Mouse (Mus musculus) layer of hippocampus, adult 9-11 months (tissue): ENCODE measurements at regions not wholly inside any gene's neighbourhood (a gene's known extent, or its start where the extent isn't known, plus 50 kb on each side); places are given as distances from the start of the nearest gene placed in this dataset.

ENCODE experiments used
- DNase-seq: peaks from one replicate; pipeline ENCODE4 v3.0.0; 2022

DNA sequence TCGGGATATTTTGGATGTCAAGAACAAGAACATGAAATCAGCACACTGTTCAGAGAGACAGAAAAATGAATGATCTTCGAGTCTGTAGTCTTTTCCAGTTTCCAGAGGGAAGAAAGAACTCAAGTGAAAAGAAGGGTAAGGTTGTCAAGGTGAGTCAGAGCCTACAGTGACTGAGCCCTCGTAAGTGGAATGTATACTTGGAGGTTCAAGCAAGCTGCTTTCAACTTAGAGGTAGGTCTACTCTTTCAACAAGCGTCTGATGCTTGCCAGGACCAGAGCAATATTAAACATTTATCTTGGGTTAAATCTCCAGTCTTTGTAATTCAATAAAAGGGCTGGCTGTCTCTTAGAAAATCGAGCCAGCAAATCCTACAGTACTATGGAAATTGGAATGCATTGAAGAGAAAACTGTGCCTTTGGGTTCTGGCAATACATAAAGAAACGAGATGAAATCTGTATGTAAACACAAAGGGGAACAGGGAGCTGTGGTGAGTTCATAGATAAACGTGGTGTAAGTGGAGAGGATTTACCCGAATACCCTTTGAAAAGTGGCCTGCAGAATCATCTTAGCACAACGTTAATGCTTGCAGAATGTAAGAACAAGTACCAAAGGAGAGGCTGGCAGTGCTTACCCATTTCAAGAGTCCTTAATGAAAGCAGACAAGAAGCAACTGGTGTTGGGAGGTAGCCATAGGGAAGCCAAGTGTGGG lies 82.2 kb upstream of the Dcn start:
- DNase-seq = no peak

DNA sequence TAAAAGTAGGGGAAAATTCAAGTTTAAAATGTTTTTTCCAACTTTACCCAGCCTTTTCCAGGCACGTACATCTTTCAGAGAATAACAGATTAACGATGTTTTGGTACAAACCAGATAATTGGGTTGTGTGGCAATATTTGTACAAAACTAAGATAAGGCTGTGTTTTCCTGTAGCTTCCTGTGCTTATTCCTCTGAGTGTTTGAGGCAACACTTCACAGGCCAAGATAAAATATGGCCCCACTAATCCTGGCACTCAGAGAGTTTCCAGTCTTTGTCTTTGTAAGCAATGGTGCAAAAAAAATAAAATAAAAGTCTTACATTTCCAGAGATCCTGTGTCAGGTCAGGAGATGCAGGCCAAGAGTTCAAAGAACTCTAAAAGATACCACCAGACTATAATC lies 81.5 kb upstream of the Dcn start:
- DNase-seq = no peak

DNA sequence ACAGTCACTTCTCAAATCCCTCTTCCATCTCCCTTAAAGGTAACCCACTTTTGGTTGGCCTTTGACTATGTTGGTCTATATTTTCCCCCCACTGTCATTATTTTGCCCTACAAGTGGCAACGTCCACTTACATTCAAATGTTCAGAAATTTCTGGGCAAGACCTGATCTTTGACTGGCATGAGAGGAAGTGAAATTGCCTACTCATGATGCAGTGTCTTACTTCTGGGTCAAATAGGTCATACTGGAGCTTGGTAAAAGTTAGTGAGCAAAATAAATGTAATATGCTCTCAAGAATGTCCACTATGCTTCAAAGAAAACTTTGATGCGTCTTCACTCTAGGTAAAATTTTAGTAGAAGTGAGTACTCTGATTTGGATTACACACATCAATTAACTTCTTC lies 76.9 kb upstream of the Dcn start:
- DNase-seq = no peak

DNA sequence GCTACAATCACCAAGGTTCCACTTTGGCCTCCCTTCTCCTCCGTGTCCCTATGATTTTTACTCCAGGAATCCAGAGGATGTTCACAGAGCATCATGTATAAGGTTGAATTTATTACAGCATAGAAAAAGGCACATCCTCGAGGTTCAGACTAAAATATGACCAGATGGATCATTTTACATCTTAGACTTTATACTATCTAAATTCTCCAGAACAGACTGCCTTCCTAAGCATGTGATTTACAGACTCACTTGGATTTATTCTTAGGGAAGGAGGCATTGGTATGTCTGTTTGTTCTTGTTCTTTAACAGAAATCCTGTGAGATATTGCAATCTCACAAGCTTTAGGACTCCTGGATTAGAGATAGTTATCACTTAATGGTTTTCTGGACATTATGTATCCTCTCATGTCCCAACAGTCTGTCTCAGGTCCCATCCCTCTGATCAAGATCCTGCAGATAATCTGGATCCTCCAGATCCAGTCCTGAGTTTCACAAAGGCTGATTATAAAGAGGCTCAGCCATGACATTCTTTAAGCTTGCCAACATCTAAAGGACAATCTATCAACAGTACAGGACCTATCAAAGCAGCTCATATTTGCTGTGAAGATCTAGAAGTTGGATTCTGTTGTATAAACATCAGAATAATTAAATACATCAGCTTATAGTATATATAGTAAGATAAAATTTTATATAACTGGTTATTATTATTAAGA lies 75.2 kb upstream of the Dcn start:
- DNase-seq = no peak

DNA sequence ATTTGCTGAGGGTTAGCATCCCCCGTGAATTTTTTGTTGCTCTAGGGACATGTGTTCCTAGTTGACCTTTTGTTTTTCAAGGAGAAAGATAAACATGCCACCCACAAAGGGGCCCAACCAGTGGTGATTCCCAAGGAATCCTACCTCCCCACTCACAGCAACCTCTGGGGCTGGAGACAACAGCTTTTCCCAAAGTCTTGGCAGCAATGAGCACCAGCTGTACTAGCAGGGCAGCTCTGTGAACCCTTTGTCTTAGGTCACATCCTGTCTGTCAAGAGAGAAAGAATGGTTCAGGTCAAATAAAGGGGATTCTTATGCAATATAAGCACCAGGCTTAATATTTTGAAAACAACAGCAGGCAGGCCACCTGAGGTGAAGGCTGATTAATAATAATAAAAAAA lies 70.2 kb upstream of the Dcn start:
- no peak for DNase-seq

DNA sequence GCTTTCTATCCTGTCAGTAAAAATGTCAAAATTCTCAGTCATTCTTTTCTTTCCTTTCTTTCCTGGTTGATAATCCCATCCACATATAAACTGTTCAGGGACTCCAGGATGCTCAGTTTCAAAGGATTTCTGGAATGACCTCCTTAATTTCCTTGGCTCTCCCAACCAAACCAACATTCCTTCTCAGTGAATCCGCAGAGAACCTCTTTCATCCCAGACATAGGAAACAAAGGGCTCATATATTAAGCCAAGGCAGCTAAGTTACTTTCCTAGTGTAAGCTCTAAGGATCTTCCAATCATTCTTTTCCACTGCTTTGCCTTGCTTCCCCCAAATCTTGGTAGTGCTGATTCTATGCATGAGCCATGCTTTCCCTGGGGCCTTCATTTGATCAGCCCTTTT lies 69.5 kb upstream of the Dcn start:
- no peak for DNase-seq

DNA sequence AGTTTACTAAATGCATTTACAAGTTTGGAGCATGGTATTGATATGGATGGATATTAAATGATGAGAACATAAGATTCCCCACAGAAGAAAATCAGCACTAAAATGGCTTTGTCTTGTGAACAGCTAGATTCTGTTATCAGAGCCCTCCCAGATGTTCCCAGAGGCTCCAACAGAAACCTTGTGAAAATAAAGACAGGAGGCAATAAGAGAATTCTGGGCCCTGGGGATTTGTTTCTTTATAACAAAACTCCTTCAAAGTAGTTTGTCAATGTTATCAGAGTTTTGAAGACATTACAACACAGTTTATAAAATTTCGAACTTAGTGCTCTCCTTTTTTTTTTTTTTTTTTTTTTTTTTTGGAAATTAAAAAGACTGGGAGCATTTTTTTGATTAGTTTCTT lies 56.8 kb upstream of the Dcn start:
- no peak for DNase-seq

DNA sequence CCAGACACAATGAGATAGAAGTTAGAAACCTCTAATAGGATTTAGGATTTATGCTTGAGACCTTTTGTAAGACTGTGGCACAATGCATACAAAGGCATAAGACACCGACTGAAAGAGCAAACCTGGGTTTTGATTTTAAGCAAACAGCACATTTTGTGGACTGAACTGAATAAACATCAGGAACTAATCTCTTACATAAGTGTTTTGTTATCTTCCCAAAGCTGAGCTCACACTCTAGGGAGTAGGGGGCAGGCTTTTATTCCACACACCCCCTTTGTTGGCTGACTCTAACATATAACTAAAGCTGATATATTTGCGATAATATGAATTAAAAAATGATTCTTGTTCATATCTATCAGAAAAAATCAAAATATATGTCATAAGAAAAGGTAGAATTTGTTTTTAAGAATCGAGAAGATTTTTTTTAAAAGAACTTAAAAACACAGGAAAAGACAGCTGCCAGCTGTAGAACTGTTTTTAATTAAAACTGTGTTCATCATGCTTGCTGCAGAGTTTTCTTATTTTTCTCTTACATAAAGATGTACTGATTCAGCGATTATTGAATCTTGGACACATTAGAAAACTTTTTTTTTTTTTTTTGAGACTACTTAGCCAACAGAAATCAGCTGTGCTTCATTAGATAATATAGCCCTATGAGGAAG lies 56.2 kb upstream of the Dcn start:
- no peak for DNase-seq
